Mouse (Mus musculus) megakaryocyte-erythroid progenitor cell, adult 5-6 weeks (primary cell): ENCODE data around the gene Vtcn1. TPM values are rescaled to one million over a fixed set of nuclear protein-coding genes. Genes with fewer than 3 reads are reported as not detected.
A peak's percentile ranks its signal among the peaks of the same experiment; 100 is the strongest.
"Not testable (repeated sequence)": the region's sequence is repeated elsewhere in the genome, so short reads cannot be mapped to it uniquely, and the experiment has no call there.

Experiments used
- ATAC-seq: replicated peaks from 2 replicates; pipeline ENCODE4 v1.8.0; 2016; ENCODE audit warnings: mild to moderate bottlenecking, inconsistent platforms; ENCODE audit not compliant: severe bottlenecking, poor library complexity, low FRiP score, low TSS enrichment
- total RNA-seq, 2 experiments: library from RNA; stranded (forward) in 1 of 2; stranded (reverse) in 1 of 2; fragments of 200-1000, 215-1000 nt in 1 of 2; fragments of >200 nt in 1 of 2; fragmentation: Nextera tagmentation in 1 of 2; gene quantifications; 2 replicates each; pipeline ENCODE4 v1.2.3; 2014 to 2017

Gene Vtcn1
- not detected in 2 replicates for total RNA-seq (2014; fragmentation: Nextera tagmentation)
- total RNA-seq (2017): not detected in 2 replicates

DNA sequence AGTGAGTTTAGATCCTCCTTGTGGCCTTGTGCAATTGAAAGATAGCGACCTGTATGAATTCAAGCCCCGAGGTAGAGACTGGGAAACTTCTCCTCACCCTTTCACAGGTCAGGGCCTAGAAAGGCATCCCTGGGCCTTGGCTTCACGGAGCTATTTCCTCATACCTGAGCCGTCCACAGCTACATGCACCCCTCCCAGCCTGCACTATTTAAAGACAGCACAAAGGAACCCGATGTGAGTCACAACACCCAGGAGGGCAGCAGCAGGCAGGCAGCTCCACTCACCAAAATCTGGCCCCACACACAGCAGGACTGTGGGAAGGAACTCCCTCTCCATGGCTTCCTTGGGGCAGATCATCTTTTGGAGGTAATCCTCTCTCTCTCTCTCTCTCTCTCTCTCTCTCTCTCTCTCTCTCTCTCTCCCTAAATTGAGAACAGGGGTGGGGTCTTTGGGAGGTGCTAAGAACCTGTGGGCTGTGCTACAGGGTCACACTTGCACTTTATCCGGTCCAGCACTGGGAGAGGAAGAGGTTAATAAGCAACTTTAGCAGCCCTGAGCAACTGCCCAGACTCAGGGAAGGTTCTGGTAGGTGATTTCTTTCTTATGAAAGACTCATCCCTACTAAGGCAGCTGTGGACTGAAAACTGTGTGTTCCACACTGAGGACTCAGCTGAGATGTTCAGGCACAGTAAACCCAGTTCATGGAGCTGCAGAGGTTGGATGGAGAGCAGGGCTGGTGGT is at the start of gene Vtcn1:
TSS of gene Vtcn1 (plus strand) at position 235 of the 741 bp plus-strand sequence.
- no peak for ATAC-seq

DNA sequence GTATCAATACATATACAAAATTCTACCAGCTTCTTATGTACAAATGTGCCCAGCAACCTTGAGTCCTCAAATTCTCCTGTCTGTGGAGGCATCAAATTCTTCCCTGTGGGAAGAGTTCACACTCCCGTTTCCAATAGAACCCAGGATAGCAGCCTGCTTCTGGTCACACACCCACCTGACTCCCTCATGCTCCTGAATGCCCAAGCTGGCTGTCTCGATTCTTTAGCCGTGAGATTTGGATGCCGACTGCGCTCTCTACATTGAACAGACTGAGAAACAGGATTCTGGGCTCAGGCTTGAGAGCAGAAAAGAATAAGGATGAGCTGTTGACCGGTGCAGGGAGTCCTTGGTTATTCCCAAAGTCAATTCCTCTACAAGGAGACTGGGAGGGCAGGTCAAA is 48.3 kb upstream of the Vtcn1 start:
- ATAC-seq: no peak

DNA sequence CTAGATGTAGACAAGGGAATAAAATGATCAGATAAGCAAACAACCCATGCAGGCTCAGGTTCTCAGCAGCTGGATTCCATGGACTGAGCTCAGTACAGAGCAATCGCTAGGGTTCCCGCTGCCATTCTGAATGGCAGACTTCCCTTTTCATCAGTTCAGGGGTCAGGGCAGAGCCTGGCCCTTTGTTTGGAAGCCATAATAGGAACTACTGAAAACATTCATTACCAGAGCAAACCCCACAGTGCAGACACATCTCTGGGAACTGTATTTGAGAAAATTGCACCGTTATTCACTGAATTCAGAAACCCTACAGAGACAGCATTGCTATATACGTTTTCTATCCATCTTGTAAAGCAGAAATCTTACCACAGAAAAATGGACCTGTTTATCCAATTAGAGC is 47.7 kb upstream of the Vtcn1 start:
- ATAC-seq: no peak

DNA sequence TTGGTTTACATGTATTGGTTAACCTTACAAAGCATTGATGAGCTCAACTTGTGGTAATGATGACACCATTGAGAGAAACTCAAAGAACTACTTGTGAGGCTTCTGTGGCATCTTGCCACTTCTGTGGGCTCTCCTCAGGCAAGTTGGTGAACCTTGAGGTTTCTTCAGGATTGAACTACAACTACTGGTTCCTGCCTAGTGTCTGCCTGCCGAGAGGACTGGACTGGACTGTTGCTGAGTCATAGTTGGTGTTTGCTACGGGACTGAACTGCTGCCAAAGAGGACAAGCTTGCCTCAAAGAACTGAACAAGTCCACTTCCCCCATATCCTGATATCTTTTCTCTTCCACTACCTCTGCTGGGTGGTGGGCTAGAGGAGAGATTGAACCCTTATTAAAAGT is 39.2 kb upstream of the Vtcn1 start:
- ATAC-seq: no peak

DNA sequence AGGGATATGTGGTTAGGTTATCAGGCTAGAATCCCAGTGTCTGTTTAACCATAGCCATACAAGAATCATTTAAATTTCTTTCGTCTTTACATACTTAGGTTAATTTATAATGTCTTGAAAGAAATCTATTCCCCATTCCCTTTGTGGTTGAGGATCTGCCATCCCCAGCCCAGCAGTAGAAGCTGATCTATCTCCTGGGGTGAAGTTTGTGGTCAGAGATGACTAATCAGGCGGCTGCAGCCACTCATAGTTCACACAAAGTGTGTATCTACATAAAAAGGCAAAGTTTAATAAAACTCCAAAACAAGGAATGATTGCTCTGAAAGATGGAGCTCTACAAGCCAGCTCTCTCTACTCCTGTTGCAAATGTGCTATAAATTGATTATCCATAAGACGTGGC is 33.6 kb upstream of the Vtcn1 start:
- peak; percentile 76 for ATAC-seq

DNA sequence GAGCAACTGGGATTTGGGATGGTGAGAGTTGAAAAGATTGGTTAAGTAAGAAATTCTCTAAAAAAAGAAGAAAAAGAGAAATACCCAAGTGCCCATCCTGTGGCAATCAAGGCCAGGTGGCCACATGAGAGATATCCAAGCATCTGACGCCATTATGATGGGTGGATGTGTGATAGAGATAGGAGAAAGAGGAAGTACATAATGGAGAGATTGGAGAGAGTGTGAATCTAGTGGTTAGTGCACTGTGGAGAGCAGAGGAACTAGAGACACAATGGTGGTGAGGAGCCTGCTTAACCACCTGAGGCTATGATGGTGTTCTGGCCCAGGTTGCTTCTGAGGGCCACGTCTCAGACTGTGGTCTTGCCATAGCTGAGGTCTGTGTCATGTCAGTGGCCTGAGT is 31.9 kb upstream of the Vtcn1 start:
- ATAC-seq: peak; percentile 44; the same call in 1 of the 2 replicates

DNA sequence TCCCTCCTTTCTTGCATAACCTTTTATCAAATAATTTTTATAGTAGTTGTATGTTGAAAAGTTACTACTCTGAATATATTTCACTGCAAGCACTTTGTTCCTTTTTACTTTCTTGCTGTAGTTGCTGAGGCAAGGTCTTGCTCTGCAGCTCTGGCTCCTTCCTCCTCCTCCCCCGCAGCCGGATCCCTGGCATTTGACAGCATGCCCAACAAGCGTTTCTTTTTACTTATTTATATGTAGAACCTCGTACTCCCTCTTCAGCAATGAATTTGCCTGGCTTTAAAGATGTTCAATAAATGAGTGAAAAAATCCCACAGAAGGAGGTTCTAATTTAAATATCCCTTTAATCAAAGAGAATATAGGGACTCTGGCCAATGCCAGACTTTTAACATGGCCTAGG is 28.7 kb upstream of the Vtcn1 start:
- ATAC-seq: no peak

DNA sequence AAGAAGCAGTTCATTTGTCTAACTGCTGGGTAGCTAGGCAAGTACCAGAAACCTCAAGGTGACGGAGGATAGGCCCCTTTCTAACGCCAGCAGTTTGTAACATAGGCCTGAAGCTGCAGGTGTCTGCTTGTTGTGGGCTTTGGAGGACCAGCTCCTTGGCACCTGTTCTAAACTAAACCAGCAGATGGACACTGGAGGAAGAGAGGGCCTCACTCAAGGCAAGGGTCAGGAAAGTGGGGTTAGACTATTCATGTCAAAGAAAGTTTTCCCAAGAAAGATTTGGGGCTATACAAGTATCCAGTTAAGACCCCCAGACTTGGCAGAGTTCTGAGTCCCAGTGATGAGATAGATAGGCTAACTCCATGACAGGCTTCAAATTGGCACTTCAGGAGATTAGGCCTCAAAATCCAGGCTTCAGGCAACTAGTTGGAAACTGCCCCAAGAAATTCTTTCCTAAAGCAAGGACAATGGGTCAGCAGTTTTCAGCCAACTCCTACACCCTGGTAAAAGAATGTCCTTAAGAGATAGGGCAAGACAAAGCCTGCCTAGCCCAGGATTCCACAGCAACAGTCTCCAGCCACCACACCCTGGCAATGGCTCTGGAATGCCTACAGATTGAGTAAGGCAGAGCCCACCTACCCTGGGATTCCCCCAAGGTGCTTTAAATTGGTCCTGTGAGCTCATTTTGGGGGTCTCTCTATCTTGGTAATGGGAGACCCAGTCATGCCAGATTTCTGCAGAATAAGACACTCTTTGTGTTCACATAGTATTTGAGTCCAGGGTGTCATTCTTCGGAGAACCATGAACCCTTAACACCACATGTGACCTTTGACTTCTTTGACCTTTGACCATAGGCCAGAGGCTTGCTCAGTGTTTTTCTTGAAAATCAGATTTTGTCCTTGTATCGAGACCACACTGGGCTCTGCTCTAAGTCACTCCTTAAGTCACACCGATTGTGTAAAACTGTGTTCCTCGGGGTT is 27.8 kb upstream of the Vtcn1 start:
- no peak for ATAC-seq

DNA sequence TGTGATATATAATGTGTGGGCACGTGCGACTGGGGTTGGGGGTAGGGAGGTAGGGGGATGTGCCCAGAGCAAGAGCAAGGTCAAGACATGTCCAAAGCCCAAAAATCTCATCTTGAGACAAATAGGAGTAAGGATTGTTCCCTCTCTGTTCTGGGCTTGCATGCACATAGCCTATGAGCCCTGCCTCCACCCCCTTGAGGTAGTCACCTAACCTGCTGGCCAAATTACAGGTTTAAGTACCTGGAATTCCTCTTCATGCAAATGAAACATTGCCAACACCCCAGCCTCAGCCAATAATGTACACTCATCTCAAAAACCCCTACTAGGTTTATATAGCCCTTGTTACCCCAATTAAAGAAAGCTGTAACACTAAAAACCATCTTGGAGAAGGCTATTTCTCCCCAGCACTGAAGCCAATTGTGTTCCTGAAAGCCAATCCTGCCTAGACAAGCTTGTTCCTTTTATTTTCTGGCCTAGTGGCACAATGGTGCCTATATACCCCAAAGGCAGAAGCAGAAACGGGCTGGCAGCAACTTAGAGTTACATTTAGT is 26.3 kb upstream of the Vtcn1 start:
- no peak for ATAC-seq

DNA sequence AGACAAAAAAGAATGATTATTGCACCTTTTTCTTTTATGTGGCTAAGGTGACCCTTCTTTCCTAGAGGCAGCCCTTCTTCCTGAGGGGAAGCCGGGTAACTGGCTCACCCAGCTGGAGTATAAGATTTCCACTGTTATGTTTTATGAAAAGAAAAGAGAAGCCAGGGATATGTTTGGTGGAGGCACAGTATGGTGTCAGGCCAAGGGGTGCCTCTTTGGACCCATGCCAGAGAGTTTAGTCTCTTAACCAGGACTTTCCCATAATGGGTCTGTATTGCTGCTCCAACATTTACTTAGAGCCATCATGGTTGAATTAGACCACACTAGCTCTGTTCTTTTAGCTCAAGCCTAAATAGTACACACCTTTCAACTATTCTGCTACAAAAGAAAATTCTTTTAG is 20.3 kb upstream of the Vtcn1 start:
- ATAC-seq: no peak

DNA sequence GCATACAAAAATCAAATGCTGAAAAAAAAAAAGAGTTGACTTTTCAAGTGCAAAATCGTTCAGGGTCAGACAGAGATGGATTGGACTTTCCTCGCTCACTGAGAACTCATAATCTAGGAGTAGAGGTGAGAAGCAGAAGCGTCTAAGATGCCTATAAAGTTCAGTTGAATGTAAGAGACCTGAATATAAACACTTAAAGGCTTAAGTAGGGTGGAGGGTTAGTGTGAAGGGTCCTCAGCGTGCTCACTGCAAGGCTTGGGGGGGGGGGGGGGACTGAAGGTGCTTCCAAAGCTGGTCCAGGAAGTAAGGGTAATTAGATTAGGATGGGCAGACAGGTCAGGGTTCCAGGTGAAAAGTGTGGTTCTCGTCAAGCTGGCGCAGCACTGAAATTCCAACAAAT is 19.3 kb upstream of the Vtcn1 start:
- ATAC-seq: no peak

DNA sequence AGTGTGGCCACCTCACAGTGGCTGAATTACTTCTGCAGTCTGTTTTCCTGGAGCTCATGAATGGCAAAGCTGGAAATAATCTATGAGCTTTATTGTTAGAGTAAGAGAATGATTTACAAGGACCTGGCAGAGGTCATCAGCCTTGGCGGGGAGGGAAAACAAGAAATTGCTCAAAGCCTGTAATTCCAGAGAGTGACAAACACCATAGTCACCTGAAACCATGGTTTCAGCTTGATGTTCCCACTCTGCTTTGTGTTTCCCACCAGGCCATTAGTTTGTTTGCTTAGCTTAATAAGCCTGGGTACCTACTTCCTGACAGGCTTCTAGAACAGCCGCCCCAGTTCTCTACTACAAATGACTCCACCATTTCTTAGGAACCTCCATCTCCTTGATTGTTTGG is 14.8 kb upstream of the Vtcn1 start:
- ATAC-seq: no peak

DNA sequence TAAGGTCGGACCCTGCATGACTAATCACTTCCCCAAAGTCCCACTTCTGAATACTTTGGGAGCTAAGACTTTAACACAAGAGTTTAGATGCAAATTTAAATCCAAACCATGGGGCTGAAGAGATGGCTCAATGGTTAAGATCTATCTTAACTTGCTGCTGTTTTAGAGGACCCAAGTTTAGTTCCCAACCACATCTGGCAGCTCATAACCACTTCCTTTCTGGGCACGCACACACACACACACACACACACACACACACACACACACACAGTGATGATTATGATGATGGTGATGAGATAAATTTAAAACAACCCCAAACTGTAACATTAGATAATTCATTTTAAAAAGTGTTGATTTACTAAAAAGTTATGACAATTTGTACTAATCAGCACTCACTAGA is 13.4 kb upstream of the Vtcn1 start:
- ATAC-seq: no peak

DNA sequence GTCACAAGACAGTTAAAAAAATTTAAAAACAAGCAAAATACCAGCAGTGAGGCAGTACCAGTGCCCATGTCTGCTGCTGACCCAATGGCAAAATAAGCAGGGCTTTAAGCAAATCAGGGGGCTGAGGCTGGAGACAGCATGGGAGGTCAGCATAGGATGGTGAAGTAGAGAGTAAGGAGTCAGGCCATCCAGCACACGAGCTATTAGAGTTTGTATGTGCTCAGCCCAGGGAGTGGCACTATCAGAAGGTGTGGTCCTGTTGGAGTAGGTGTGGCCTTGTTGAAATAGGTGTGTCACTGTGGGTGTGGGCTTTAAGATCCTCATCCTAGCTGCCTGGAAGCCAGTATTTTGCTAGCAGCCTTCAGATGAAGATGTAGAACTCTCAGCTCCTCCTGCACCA is 9.8 kb upstream of the Vtcn1 start:
- ATAC-seq: not testable (repeated sequence)

DNA sequence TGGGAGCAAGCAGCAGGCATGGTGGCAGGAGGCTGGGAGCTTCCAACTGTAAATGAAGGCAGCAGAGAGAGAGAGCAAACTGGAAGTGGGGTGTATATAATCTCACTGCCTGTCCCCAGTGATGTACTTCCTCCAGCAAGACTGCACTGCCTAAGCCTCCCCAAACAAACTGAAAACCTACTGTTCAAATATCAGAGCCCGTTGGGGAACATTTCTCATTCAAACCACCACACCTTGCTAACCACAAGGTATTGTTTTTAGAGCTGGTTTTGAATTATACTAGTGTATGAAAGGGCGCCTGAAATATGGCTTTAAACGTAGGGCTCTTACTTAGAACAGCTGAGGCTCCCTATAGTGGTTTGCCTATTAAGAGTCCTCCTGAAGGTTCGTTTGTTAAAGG is 6.5 kb upstream of the Vtcn1 start:
- no peak for ATAC-seq

DNA sequence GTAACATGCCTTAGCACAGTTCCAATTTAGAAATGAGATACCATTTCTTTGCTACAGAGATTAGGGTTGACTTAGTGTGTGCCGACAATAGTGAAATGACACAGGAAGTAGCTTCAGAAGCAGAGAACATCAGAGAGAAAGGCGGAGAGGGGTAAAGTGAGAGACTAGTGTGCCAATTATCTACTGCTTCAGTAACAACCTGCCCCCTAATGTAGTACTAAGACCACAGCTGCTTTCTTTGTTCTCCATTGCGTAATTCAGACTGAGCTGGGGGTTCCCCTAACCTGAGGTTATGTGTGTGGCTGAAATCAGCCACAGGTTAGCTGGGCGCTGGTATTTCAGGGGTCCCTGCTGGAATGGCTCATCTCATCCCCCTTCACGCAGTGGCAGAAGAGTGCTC is 5.7 kb upstream of the Vtcn1 start:
- no peak for ATAC-seq

DNA sequence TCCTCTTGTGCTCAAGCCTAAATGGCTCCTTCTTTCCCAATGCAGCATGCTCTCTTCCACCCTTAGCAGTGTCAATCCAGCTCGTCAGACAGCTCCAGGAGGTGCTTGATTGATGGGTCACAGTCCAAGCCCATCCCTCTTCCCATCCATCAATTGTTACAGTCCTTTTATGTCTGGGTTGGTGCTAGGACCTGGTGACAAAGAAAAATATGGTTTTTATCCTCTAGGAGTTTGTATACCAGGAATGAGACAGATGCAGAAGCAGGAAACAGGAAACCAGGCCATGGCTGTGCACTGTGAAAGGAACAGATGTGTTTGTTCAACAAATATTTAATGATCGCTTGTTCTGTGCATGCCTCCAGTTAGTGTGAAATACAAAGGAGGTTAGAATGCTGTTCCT is 4.4 kb upstream of the Vtcn1 start:
- no peak for ATAC-seq

DNA sequence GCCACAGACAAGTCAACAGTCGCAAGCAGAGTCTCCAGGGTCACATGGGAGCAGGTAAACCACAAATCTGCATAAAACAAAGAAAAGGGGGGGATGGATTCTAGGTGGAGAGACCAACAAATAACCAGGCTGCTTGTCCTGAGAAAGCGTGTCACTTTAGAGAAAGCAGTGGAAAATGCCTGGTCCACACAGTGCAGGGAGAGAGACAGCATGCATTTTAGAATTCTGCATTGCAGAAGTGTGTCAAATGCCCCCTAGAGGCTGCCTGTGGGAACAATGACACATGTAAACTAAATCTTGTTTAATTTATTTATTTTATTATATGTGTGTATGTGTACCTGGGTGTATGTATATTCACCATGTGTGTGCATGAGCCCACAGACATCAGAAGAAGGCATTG is 4.0 kb upstream of the Vtcn1 start:
- ATAC-seq: no peak; the same call in 1 of the 2 replicates

DNA sequence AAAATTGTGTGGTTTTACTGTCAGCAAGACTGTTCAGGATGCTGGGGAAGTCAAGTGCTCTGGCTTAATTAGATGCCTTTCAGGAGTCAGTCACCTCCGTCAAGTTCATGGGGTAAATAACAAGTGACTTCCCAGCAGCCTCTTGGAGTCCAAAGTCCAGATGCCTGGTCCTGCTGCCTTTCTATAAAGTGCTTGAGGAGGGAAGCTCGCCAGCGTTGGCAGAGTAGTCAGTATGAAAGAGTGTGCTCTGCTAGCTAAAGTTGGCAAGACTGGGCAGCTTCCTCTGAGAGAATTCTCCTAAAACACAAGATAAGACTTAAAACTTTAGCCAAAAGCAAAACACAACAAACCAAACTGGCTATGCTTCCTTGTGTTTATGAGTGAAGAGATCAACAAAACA is 18.5 kb downstream of the Vtcn1 start:
- ATAC-seq: no peak

DNA sequence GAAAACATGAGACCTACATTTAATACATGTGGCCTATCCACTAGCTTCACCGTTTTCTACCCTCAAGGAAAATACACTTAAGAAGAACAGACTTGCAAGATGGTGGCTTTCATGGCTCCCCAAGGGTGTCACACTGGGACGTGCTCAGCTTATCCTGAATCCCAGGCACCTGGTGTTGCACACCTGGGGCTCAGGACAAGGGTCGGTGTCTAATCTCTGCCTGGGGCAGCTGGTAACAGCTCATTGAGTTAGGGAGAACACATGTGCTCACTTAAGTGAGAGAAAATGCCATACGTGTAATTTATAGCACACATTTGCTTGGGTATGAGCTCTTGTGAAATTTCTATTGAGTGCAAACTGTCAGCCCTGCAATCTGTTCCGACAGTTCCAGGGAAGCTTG is 19.1 kb downstream of the Vtcn1 start:
- no peak for ATAC-seq
